Mouse (Mus musculus): ENCODE results near the gene Drc7.

- no peak for TF ChIP-seq CTCF (IDR thresholded peaks at IDR 0.05; ENCODE audit: borderline replicate concordance, control insufficient read depth, extremely low read depth, insufficient read depth, low read length, poor library complexity)
- no peak for TF ChIP-seq POLR2A (IDR thresholded peaks at IDR 0.05; ENCODE audit: control insufficient read depth, extremely low read depth, insufficient read depth, low read length, poor library complexity)
These were observed 3.8 kb downstream of the Drc7 start for GRCm38 (mm10) chr8:95058661-95059060.
